Mouse (Mus musculus): ENCODE measurements around the gene Pigc. TPM values are rescaled to one million over a fixed set of nuclear protein-coding genes. Genes with fewer than 3 reads are reported as not detected.

Pigc gene
- polyA plus RNA-seq, 1 experiment from 2014 or later, result 39.3 TPM

GRCm38 (mm10) chr1:161980626-161981298 is 11.8 kb downstream of the Pigc start:
- ATAC-seq (no peak), DNase-seq (ENCODE audit: low spot score) (no peak)
- Histone ChIP-seq H3K4me2 (replicated peaks; ENCODE audit: low read depth, low read length) (no peak overlapping the region), H3K27ac (ENCODE audit: low read length) (no peak overlapping the region), H3K9me3 (ENCODE audit: low read length) (no peaks in the 10 kb centered on the region), H3K4me1 (ENCODE audit: insufficient read depth, low read depth, low read length) (no peaks in the 10 kb centered on the region), H3K4me3 (ENCODE audit: low read depth, low read length) (no peak overlapping the region), H3K36me3 (ENCODE audit: insufficient read depth, low read length) (no peaks in the 10 kb centered on the region), H3K9ac (replicated peaks; ENCODE audit: low read depth) (no peak overlapping the region), H3K27me3 (replicated peaks; ENCODE audit: insufficient read depth, low read length) (no peaks in the 10 kb centered on the region)
- 74% methylated on average over 9 of the region's 9 CpGs for WGBS
- TF ChIP-seq EP300 (IDR thresholded peaks at IDR 0.05) (no peak), CTCF (IDR thresholded peaks at IDR 0.05) (no peak)

GRCm38 (mm10) chr1:161983451-161983850 is 14.5 kb downstream of the Pigc start:
- TF ChIP-seq EP300 (IDR thresholded peaks at IDR 0.05) (no peak), CTCF (IDR thresholded peaks at IDR 0.05) (no peak)
- Histone ChIP-seq H3K4me1 (ENCODE audit: insufficient read depth, low read depth, low read length) (no peaks in the 10 kb centered on the region), H3K9ac (replicated peaks; ENCODE audit: low read depth) (no peak overlapping the region), H3K9me3 (ENCODE audit: low read length) (no peaks in the 10 kb centered on the region), H3K4me3 (ENCODE audit: low read depth, low read length) (no peak overlapping the region), H3K36me3 (ENCODE audit: insufficient read depth, low read length) (no peaks in the 10 kb centered on the region), H3K4me2 (replicated peaks; ENCODE audit: low read depth, low read length) (no peak overlapping the region), H3K27me3 (replicated peaks; ENCODE audit: insufficient read depth, low read length) (no peaks in the 10 kb centered on the region), H3K27ac (ENCODE audit: low read length) (no peak overlapping the region)
- no peak for DNase-seq (ENCODE audit: low spot score)
- WGBS, result 68% methylated on average over 6 of the region's 6 CpGs
- no peak for ATAC-seq

- no peak for DNase-seq (ENCODE audit: low spot score)
- Histone ChIP-seq H3K4me3 (ENCODE audit: low read depth, low read length) (no peak overlapping the region), H3K36me3 (ENCODE audit: insufficient read depth, low read length) (no peaks in the 10 kb centered on the region), H3K9me3 (ENCODE audit: low read length) (no peaks in the 10 kb centered on the region), H3K27me3 (replicated peaks; ENCODE audit: insufficient read depth, low read length) (no peaks in the 10 kb centered on the region), H3K27ac (ENCODE audit: low read length) (no peak overlapping the region), H3K9ac (replicated peaks; ENCODE audit: low read depth) (no peak overlapping the region), H3K4me2 (replicated peaks; ENCODE audit: low read depth, low read length) (no peak overlapping the region), H3K4me1 (ENCODE audit: insufficient read depth, low read depth, low read length) (no peaks in the 10 kb centered on the region)
- no peak for TF ChIP-seq CTCF (IDR thresholded peaks at IDR 0.05)
- TF ChIP-seq EP300 (IDR thresholded peaks at IDR 0.05), result no peak
- ATAC-seq, result no peak
- 52% methylated on average over 4 of the region's 4 CpGs for WGBS
Measured at GRCm38 (mm10) chr1:161983979-161984566, 15.1 kb downstream of the Pigc start.

- Histone ChIP-seq H3K36me3 (ENCODE audit: insufficient read depth, low read length) (no peaks in the 10 kb centered on the region), H3K9ac (replicated peaks; ENCODE audit: low read depth) (no peak overlapping the region), H3K27ac (ENCODE audit: low read length) (no peak overlapping the region), H3K4me3 (ENCODE audit: low read depth, low read length) (no peak overlapping the region), H3K4me1 (ENCODE audit: insufficient read depth, low read depth, low read length) (no peaks in the 10 kb centered on the region), H3K4me2 (replicated peaks; ENCODE audit: low read depth, low read length) (no peak overlapping the region), H3K9me3 (ENCODE audit: low read length) (no peaks in the 10 kb centered on the region), H3K27me3 (replicated peaks; ENCODE audit: insufficient read depth, low read length) (no peaks in the 10 kb centered on the region)
- 63% methylated on average over 10 of the region's 10 CpGs for WGBS
- DNase-seq (ENCODE audit: low spot score) (no peak), ATAC-seq (no peak)
- TF ChIP-seq EP300 (IDR thresholded peaks at IDR 0.05) (no peak), CTCF (IDR thresholded peaks at IDR 0.05) (no peak)
Measured at GRCm38 (mm10) chr1:161990684-161991578, 21.9 kb downstream of the Pigc start.

GRCm38 (mm10) chr1:161991846-161992245 is 22.9 kb downstream of the Pigc start:
- no peak overlapping the region for H3K4me3 ChIP-seq (ENCODE audit: low read depth, low read length)
- no peak for TF ChIP-seq CTCF (IDR thresholded peaks at IDR 0.05)
- TF ChIP-seq EP300 (IDR thresholded peaks at IDR 0.05), result no peak
- H3K36me3 ChIP-seq (ENCODE audit: insufficient read depth, low read length), result no peaks in the 10 kb centered on the region
- no peaks in the 10 kb centered on the region for H3K9me3 ChIP-seq (ENCODE audit: low read length)
- H3K4me2 ChIP-seq (replicated peaks; ENCODE audit: low read depth, low read length), result no peak overlapping the region
- WGBS, result 93% methylated on average over 11 of the region's 11 CpGs
- no peaks in the 10 kb centered on the region for H3K27me3 ChIP-seq (replicated peaks; ENCODE audit: insufficient read depth, low read length)
- no peak overlapping the region for H3K9ac ChIP-seq (replicated peaks; ENCODE audit: low read depth)
- DNase-seq (ENCODE audit: low spot score) (no peak), ATAC-seq (no peak)
- H3K27ac ChIP-seq (ENCODE audit: low read length), result no peak overlapping the region
- no peaks in the 10 kb centered on the region for H3K4me1 ChIP-seq (ENCODE audit: insufficient read depth, low read depth, low read length)

GRCm38 (mm10) chr1:161992389-161992788 is 23.4 kb downstream of the Pigc start:
- TF ChIP-seq CTCF (IDR thresholded peaks at IDR 0.05), result no peak
- TF ChIP-seq EP300 (IDR thresholded peaks at IDR 0.05), result no peak
- Histone ChIP-seq H3K27ac (ENCODE audit: low read length) (no peak overlapping the region), H3K9ac (replicated peaks; ENCODE audit: low read depth) (no peak overlapping the region), H3K4me1 (ENCODE audit: insufficient read depth, low read depth, low read length) (no peaks in the 10 kb centered on the region), H3K9me3 (ENCODE audit: low read length) (no peaks in the 10 kb centered on the region), H3K27me3 (replicated peaks; ENCODE audit: insufficient read depth, low read length) (no peaks in the 10 kb centered on the region), H3K4me3 (ENCODE audit: low read depth, low read length) (no peak overlapping the region), H3K4me2 (replicated peaks; ENCODE audit: low read depth, low read length) (no peak overlapping the region), H3K36me3 (ENCODE audit: insufficient read depth, low read length) (no peaks in the 10 kb centered on the region)
- DNase-seq (ENCODE audit: low spot score), result no peak
- 77% methylated on average over 7 of the region's 7 CpGs for WGBS
- ATAC-seq, result no peak

Measured in lung, postnatal 0 days (tissue).